Mouse (Mus musculus) layer of hippocampus, adult 18-20 months (tissue): ENCODE measurements at regions not wholly inside any gene's neighbourhood (a gene's known extent, or its start where the extent isn't known, plus 50 kb on each side); places are given as distances from the start of the nearest gene placed in this dataset.

Experiments used
- DNase-seq, 2 experiments: peaks; one replicate each; pipeline ENCODE4 v3.0.0; 2022; ENCODE audit warnings: low spot score in 2 of 2

GRCm38 (mm10) chr1:76866304-76866968, 648.5 kb downstream of the Epha4 start:
- peak; percentile 17 to 52 for DNase-seq

- peak; percentile 82 to 92 for DNase-seq
Observed at GRCm38 (mm10) chr1:76873207-76873606, 641.7 kb downstream of the Epha4 start.

- DNase-seq: peak in 1 of 2 experiments; percentile 6
Observed at GRCm38 (mm10) chr1:76880111-76880782, 634.6 kb downstream of the Epha4 start.

GRCm38 (mm10) chr1:76880783-76881145, 634.1 kb downstream of the Epha4 start:
- no peak for DNase-seq

- DNase-seq: no peak
Observed at GRCm38 (mm10) chr1:76896152-76896864, 618.6 kb downstream of the Epha4 start.

GRCm38 (mm10) chr1:76897431-76897830, 617.5 kb downstream of the Epha4 start:
- no peak for DNase-seq

- no peak for DNase-seq
Observed at GRCm38 (mm10) chr1:76911472-76911871, 603.4 kb downstream of the Epha4 start.

- no peak for DNase-seq
Observed at GRCm38 (mm10) chr1:76919541-76919940, 595.3 kb downstream of the Epha4 start.

GRCm38 (mm10) chr1:76920634-76921033, 594.3 kb downstream of the Epha4 start:
- no peak for DNase-seq

- DNase-seq: no peak
Observed at GRCm38 (mm10) chr1:76927041-76927440, 587.8 kb downstream of the Epha4 start.

- DNase-seq: no peak
Observed at GRCm38 (mm10) chr1:76928035-76928434, 586.9 kb downstream of the Epha4 start.

- DNase-seq: no peak
Observed at GRCm38 (mm10) chr1:76933460-76933859, 581.4 kb downstream of the Epha4 start.

GRCm38 (mm10) chr1:76942730-76943129, 572.2 kb downstream of the Epha4 start:
- DNase-seq: peak; percentile 3 to 39

- no peak for DNase-seq
Observed at GRCm38 (mm10) chr1:76944046-76944445, 570.8 kb downstream of the Epha4 start.

- DNase-seq: no peak
Observed at GRCm38 (mm10) chr1:76955031-76955430, 559.9 kb downstream of the Epha4 start.

GRCm38 (mm10) chr1:76957411-76957810, 557.5 kb downstream of the Epha4 start:
- no peak for DNase-seq

- no peak for DNase-seq
Observed at GRCm38 (mm10) chr1:76958706-76959105, 556.2 kb downstream of the Epha4 start.

GRCm38 (mm10) chr1:76972454-76972853, 542.4 kb downstream of the Epha4 start:
- DNase-seq: no peak

- no peak for DNase-seq
Observed at GRCm38 (mm10) chr1:76975077-76975945, 539.6 kb downstream of the Epha4 start.

- DNase-seq: no peak
Observed at GRCm38 (mm10) chr1:76980498-76981152, 534.3 kb downstream of the Epha4 start.

- no peak for DNase-seq
Observed at GRCm38 (mm10) chr1:76993776-76994175, 521.1 kb downstream of the Epha4 start.
